ENCODE assay signal across 20 mouse cellular contexts in the genomic region with DNA sequence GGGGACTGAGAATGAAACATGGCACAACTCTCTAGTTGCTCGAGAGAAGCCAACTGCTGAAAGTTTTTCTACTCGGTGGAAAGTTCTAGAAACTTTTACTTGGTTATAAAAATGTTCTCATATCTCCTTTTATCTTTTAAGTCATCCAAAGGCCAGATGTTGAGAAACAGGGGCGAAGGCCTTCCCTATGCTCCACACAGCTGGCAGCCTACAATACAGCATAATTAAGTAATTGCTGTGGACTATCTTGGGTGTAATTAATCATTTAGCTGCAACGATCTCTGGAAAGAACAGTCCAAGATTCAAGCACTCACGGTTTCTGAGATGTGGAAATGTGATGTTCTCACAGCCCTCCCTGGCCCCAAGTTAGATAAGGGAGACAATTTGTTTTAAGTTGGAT.
DNase-seq lines count a peak whose midpoint lies in the region; ATAC-seq and TF ChIP-seq lines count a peak whose summit lies in the region.
"Had no signal": no experiment of that assay in that cellular context is flagged by ENCODE, and none has a peak within 500 bp of the region (broad histone marks: within the 10 kb centered on the region; RNA-seq: fewer than 3 reads in every experiment).

No protein-coding gene starts in this region.

- H3K4me3 ChIP-seq in heart, adult 2 months, result no peak overlapping the region
- no peak overlapping the region for H3K4me3 ChIP-seq in kidney, embryonic 15.5 days (replicated peaks)
- H3K4me3 ChIP-seq: heart, embryonic 15.5 days; hindbrain, embryonic 10.5 days; limb, embryonic 10.5 days; midbrain, embryonic 15.5 days; myocyte had no signal

- peak; percentile 83 for DNase-seq in heart, adult 11 months
- no peak for DNase-seq in heart, adult 2 months
- no peak for DNase-seq in kidney, adult 18-20 months
- DNase-seq in adrenal gland, postnatal 14 days, result peak; percentile 15
- DNase-seq in lung, postnatal 25 days (ENCODE audit: low spot score), result peak; percentile 18
- no peak for DNase-seq in retina, embryonic 14.5 days (ENCODE audit: low spot score)
- DNase-seq: B cell, adult 2 months; cerebellum, adult 18-20 months; cerebellum, postnatal 36 days; layer of hippocampus, adult 9-11 months; liver, postnatal 0 days; spleen, adult 18-20 months; thymus, postnatal 36 days had no signal

- TF ChIP-seq POLR2A in heart, adult 2 months (IDR thresholded peaks at IDR 0.05; ENCODE audit: insufficient read depth, low read depth, low read length), result no peak

- no peaks in the 10 kb centered on the region for H3K79me2 ChIP-seq in heart, adult 2 months (replicated peaks; ENCODE audit: control insufficient read depth, insufficient read depth, low read length)

- no peak overlapping the region for H3K9ac ChIP-seq in heart, adult 2 months (ENCODE audit: low read depth, low read length)
- no peak overlapping the region for H3K9ac ChIP-seq in kidney, embryonic 15.5 days
- H3K9ac ChIP-seq: heart, embryonic 15.5 days; liver, postnatal 0 days; midbrain, embryonic 15.5 days had no signal

- intact Hi-C loops in heart, adult 2 months (cut with DNase I), result no loop called here

- no peaks in the 10 kb centered on the region for H3K9me3 ChIP-seq in kidney, embryonic 15.5 days (replicated peaks)
- H3K9me3 ChIP-seq: heart, embryonic 15.5 days; hindbrain, embryonic 10.5 days; limb, embryonic 10.5 days; midbrain, embryonic 15.5 days had no signal

- no peak overlapping the region for H3K4me2 ChIP-seq in kidney, embryonic 15.5 days
- H3K4me2 ChIP-seq: heart, embryonic 15.5 days; midbrain, embryonic 15.5 days had no signal

- no peak for TF ChIP-seq CTCF in heart, adult 2 months (IDR thresholded peaks at IDR 0.05)

- WGBS in heart, adult 2 months, result 74% methylated on average over 5 of the region's 5 CpGs
- 60% methylated on average over 5 of the region's 5 CpGs for WGBS in kidney, embryonic 15.5 days

- no peaks in the 10 kb centered on the region for H3K36me3 ChIP-seq in heart, adult 2 months (ENCODE audit: control insufficient read depth, insufficient read depth, low read length)
- H3K36me3 ChIP-seq in kidney, embryonic 15.5 days, result no peaks in the 10 kb centered on the region
- H3K36me3 ChIP-seq: heart, embryonic 15.5 days; hindbrain, embryonic 10.5 days; limb, embryonic 10.5 days; midbrain, embryonic 15.5 days had no signal

- no peak for TF ChIP-seq EP300 in heart, adult 2 months (IDR thresholded peaks at IDR 0.05; ENCODE audit: insufficient read depth, low read depth, low read length)

- no peak overlapping the region for H3K27ac ChIP-seq in heart, adult 2 months
- no peak overlapping the region for H3K27ac ChIP-seq in kidney, embryonic 15.5 days
- H3K27ac ChIP-seq: heart, embryonic 15.5 days; hindbrain, embryonic 10.5 days; hindbrain, postnatal 0 days; limb, embryonic 10.5 days; midbrain, embryonic 15.5 days had no signal

- no peaks in the 10 kb centered on the region; the same call in 1 of the 2 replicates for H3K4me1 ChIP-seq in heart, adult 2 months (ENCODE audit: control insufficient read depth, insufficient read depth, low read length)
- H3K4me1 ChIP-seq in kidney, embryonic 15.5 days, result no peaks in the 10 kb centered on the region
- H3K4me1 ChIP-seq: hindbrain, embryonic 10.5 days; limb, embryonic 10.5 days; midbrain, embryonic 15.5 days had no signal

- ATAC-seq in kidney, embryonic 15.5 days (replicated peaks; ENCODE audit: low FRiP score), result 0 out of 2 replicates have a peak, but pooled peaks have one; percentile 15
- ATAC-seq: hindbrain, postnatal 0 days; liver, postnatal 0 days; midbrain, embryonic 15.5 days had no signal

- no peaks in the 10 kb centered on the region for H3K27me3 ChIP-seq in heart, adult 2 months (ENCODE audit: control insufficient read depth, insufficient read depth, low read length)
- no peaks in the 10 kb centered on the region for H3K27me3 ChIP-seq in kidney, embryonic 15.5 days
- H3K27me3 ChIP-seq: heart, embryonic 15.5 days; midbrain, embryonic 15.5 days had no signal

Comparison
In these comparisons a context has a peak if more than half of its experiments do, and no peak if none do; other contexts are left out.
1. DNase-seq: peak in heart, adult 11 months (single experiment), adrenal gland, postnatal 14 days (single experiment) and lung, postnatal 25 days (single experiment); none in heart, adult 2 months (0 of 2), kidney, adult 18-20 months (single experiment) and retina, embryonic 14.5 days (single experiment).